Mouse (Mus musculus): ENCODE data around the gene Fancl.

Gene Fancl

DNA sequence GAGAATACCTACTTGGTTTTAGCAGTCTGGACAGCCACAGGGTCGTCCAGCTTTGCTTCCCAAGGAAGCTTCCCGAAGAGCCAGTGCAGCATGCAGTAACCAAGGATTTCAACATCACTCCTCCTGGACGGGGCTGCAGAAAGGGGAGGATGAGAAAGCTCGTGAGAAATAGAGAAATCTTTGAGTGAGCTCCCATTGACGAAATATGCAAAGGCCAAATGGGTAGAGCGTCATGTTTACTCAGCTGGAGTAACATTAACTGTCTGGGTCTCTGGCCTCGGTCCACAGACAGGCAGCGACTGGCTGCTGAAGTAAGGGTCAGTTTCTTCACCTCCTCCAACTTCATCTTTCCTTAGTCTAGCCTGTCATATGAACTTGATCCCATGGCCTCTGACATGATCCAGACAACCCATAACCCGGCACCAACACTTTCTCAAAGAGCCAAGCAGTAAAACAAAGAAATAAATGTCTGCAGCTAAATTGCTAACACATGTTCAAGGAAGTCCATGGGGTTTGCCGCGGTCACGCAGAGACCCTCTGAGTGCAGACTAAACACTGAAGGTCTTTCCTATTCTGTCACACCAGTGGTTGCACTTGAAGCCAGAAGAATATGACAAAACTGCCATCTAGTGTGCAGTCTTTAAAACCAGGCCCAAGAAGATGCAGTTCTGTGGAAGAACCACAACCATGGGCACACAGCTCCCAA lies 104.0 kb downstream of the Fancl start:
- no peak for DNase-seq (ENCODE audit: low spot score in 2 of 2)

DNA sequence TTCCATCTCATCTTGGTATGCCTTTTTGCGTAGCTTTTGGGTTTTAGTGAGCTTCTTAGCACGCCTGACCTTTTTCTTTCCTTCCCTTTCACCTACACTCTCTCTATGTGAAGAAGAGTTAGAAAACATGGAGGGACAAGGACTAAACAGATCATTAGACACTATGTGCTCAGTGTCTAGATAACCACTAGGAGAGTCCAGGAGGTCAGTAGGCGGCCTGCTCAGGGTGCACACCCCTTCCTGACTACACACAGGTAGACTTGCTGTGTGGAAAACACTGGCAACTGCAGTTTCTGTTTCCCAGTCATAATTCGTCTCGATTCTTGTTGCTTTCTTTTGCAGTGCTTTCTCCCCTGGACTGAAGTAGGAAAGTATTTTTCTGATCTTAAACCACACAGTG lies 110.0 kb downstream of the Fancl start:
- no peak for DNase-seq (ENCODE audit: low spot score in 2 of 2)

DNA sequence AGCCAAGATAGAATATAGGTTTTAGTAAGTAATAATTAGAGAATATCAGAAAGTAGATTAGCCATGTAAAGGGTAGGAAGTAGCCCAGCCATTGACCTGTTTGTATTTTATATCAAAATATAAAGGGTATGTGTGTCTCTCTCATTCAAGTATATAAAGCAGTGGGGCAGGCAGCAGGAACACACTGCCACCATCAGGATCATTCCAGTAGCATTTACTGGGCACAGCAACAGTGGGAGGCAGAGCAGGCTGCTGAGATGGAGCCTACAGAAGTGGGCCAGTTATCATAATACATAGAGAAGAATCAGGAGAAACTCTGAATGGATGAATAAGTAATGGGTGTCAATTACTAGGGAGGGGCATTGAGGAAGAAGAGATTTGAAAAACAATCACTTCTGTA lies 127.7 kb downstream of the Fancl start:
- no peak for DNase-seq (ENCODE audit: low spot score in 2 of 2)

DNA sequence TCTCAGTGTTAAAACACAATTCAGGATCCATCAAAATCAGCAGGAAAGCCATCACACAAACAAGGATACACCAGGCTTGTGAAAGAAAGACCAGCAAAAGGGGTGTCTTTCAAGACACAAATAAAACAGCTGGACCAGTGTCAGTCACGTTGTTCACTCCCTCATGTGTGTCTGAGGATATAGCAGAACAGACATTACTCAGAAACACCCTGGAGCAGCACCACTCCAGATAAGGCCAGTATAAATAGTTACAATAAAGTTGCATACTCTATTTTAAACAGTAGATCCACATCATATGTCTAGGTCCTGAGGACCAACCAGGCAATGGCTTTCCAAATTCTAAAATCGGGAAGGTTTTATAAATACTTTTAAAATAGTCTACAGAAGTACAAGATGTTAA lies 130.2 kb downstream of the Fancl start:
- no peak for DNase-seq (ENCODE audit: low spot score in 2 of 2)

DNA sequence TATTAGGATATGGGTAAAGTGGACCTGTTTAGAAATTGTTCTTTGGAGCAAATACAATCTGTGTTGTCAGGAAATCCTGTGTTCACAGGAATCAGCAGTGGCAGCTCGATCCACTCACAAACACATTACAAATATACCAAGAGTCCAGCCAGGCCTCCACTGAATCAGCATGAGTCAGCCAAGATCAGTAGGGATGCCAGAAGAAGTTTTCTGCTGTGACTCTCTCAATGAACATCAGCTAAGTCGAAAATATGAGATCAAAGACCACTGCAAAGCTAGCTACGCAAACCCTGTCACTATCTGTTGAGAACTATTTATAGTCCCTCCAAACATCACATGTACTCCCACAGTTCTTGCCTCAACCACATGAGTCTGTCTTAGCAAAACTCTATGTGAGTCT lies 133.1 kb downstream of the Fancl start:
- no peak for DNase-seq (ENCODE audit: low spot score in 2 of 2)
